Comparison of ENCODE assay signal across 23 mouse cellular contexts in the genomic region with DNA sequence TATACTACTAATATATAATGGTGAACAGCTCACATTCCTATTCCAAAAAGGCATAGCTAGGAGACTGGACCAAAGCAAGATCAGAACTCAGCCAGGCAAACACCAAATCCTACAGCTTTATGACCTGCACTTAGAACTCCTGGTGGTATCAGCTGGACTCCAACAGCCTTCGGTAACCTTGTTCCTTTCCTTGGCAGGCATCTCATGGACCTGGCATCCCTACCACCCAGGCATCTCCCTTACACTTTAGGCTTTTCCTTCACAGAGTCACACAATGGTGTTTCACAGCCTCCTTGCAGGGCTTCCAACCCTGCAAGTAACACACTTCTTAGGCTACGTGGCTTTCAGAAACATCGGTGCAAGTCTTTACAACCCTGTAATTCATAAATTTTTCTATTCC.
DNase-seq lines count a peak whose midpoint lies in the region; ATAC-seq and TF ChIP-seq lines count a peak whose summit lies in the region.
"Had no signal": no experiment of that assay in that cellular context is flagged by ENCODE, and none has a peak within 500 bp of the region (broad histone marks: within the 10 kb centered on the region; RNA-seq: fewer than 3 reads in every experiment).

No protein-coding gene starts in this region.

- peak; percentile 48 for DNase-seq in gastrocnemius, adult 2 months
- no peak for DNase-seq in gastrocnemius, postnatal 4 days (ENCODE audit: low spot score in 2 of 2)
- DNase-seq in kidney, adult 2 months = no peak
- no peak for DNase-seq in kidney, postnatal 14 days
- no peak for DNase-seq in limb, embryonic 14.5 days (ENCODE audit: low spot score)
- no peak for DNase-seq in limb, embryonic 10.5 days (ENCODE audit: low spot score)
- no peak for DNase-seq in lung, postnatal 10 days
- DNase-seq: adrenal gland, adult 8-10 months; adrenal gland, postnatal 25 days; cerebellum, adult 11 months; cerebellum, adult 2 months; cerebellum, adult 9-11 months; cerebellum, postnatal 25 days; forebrain, postnatal 0 days; gastrocnemius, postnatal 25 days; heart, postnatal 14 days had no signal

- 0 out of 2 replicates have a peak overlapping the region, but pooled peaks have one; percentile 1 for H3K27ac ChIP-seq in gastrocnemius, adult 2 months
- 0 out of 2 replicates have a peak overlapping the region, but pooled peaks have one; percentile 69 for H3K27ac ChIP-seq in kidney, adult 2 months (ENCODE audit: insufficient read depth, low read depth, low read length)
- peak overlapping the region; percentile 13; the same call in 1 of the 2 replicates for H3K27ac ChIP-seq in limb, embryonic 14.5 days (replicated peaks; ENCODE audit: low read depth, low read length)
- H3K27ac ChIP-seq in limb, embryonic 10.5 days = no peak overlapping the region
- H3K27ac ChIP-seq: embryonic facial prominence, embryonic 12.5 days; embryonic facial prominence, embryonic 15.5 days; heart, embryonic 13.5 days; hindbrain, embryonic 12.5 days; hindbrain, embryonic 15.5 days had no signal

- ATAC-seq in limb, embryonic 14.5 days (ENCODE audit: low FRiP score, low read depth) = no peak
- ATAC-seq: activated CD4-positive, CD25-positive, alpha-beta regulatory T cell, adult 4 months; forebrain, embryonic 14.5 days; forebrain, postnatal 0 days had no signal

- H3K27me3 ChIP-seq in kidney, adult 2 months (replicated peaks; ENCODE audit: control insufficient read depth, insufficient read depth, low read length) = no peaks in the 10 kb centered on the region
- H3K27me3 ChIP-seq in limb, embryonic 14.5 days (ENCODE audit: control insufficient read depth, insufficient read depth, low read length) = no peaks in the 10 kb centered on the region
- H3K27me3 ChIP-seq in limb, embryonic 10.5 days (ENCODE audit: low read depth, poor library complexity, severe bottlenecking) = no peaks in the 10 kb centered on the region
- H3K27me3 ChIP-seq: embryonic facial prominence, embryonic 12.5 days; embryonic facial prominence, embryonic 15.5 days; heart, embryonic 13.5 days; hindbrain, embryonic 12.5 days; hindbrain, embryonic 15.5 days had no signal

- 72% methylated on average over 3 of the region's 3 CpGs for WGBS in kidney, adult 2 months
- WGBS in limb, embryonic 14.5 days = 61% methylated on average over 3 of the region's 3 CpGs
- WGBS in limb, embryonic 10.5 days = 88% methylated on average over 3 of the region's 3 CpGs

- H3K4me3 ChIP-seq in gastrocnemius, adult 2 months = no peak overlapping the region
- H3K4me3 ChIP-seq in kidney, adult 2 months (ENCODE audit: insufficient read depth, low read depth, low read length) = no peak overlapping the region
- H3K4me3 ChIP-seq in limb, embryonic 14.5 days (replicated peaks; ENCODE audit: low read length) = no peak overlapping the region
- no peak overlapping the region for H3K4me3 ChIP-seq in limb, embryonic 10.5 days
- H3K4me3 ChIP-seq: embryonic facial prominence, embryonic 12.5 days; embryonic facial prominence, embryonic 15.5 days; heart, embryonic 13.5 days; hindbrain, embryonic 12.5 days; hindbrain, embryonic 15.5 days had no signal

- H3K4me1 ChIP-seq in kidney, adult 2 months (ENCODE audit: control insufficient read depth, insufficient read depth, low read length) = peaks cover 20% of the 10 kb centered on the region
- H3K4me1 ChIP-seq in limb, embryonic 14.5 days (ENCODE audit: control insufficient read depth, insufficient read depth, low read length) = peaks cover 10% of the 10 kb centered on the region
- peaks cover 6% of the 10 kb centered on the region; the same call in 1 of the 2 replicates for H3K4me1 ChIP-seq in limb, embryonic 10.5 days
- H3K4me1 ChIP-seq: hindbrain, embryonic 12.5 days; hindbrain, embryonic 15.5 days had no signal

- no peaks in the 10 kb centered on the region for H3K9me3 ChIP-seq in limb, embryonic 14.5 days (ENCODE audit: control insufficient read depth, low read length)
- no peaks in the 10 kb centered on the region for H3K9me3 ChIP-seq in limb, embryonic 10.5 days (replicated peaks)
- H3K9me3 ChIP-seq: embryonic facial prominence, embryonic 12.5 days; embryonic facial prominence, embryonic 15.5 days; heart, embryonic 13.5 days; hindbrain, embryonic 12.5 days; hindbrain, embryonic 15.5 days had no signal

- intact Hi-C loops in gastrocnemius, adult 2 months (cut with DNase I) = no loop called here

- H3K36me3 ChIP-seq in kidney, adult 2 months (ENCODE audit: control insufficient read depth, insufficient read depth, low read length) = peaks cover 2% of the 10 kb centered on the region; the same call in 1 of the 2 replicates
- H3K36me3 ChIP-seq in limb, embryonic 14.5 days (ENCODE audit: control insufficient read depth, insufficient read depth, low read length) = 0 out of 2 replicates have a peak, but pooled peaks cover 8% of the 10 kb centered on the region
- peaks cover 2% of the 10 kb centered on the region; the same call in 1 of the 2 replicates for H3K36me3 ChIP-seq in limb, embryonic 10.5 days
- H3K36me3 ChIP-seq: embryonic facial prominence, embryonic 12.5 days; embryonic facial prominence, embryonic 15.5 days; hindbrain, embryonic 15.5 days had no signal

- TF ChIP-seq POLR2A in kidney, adult 2 months (IDR thresholded peaks at IDR 0.05; ENCODE audit: low read depth, low read length) = no peak
- no peak for TF ChIP-seq POLR2A in limb, embryonic 14.5 days (IDR thresholded peaks at IDR 0.05; ENCODE audit: borderline replicate concordance, extremely low read depth, insufficient read depth, insufficient read length)

- no peak overlapping the region for H3K4me2 ChIP-seq in limb, embryonic 14.5 days (replicated peaks; ENCODE audit: low read depth, low read length, severe bottlenecking)
- H3K4me2 ChIP-seq: embryonic facial prominence, embryonic 12.5 days; embryonic facial prominence, embryonic 15.5 days; heart, embryonic 13.5 days; hindbrain, embryonic 12.5 days; hindbrain, embryonic 15.5 days had no signal

- no peak for TF ChIP-seq CTCF in gastrocnemius, adult 2 months (IDR thresholded peaks at IDR 0.05)
- no peak for TF ChIP-seq CTCF in kidney, adult 2 months (conservative IDR thresholded peaks at IDR 0.05; ENCODE audit: insufficient read depth, insufficient read length, low read depth, low read length)

- H3K9ac ChIP-seq in limb, embryonic 14.5 days (ENCODE audit: low read depth, low read length, severe bottlenecking) = no peak overlapping the region
- H3K9ac ChIP-seq: embryonic facial prominence, embryonic 12.5 days; embryonic facial prominence, embryonic 15.5 days; forebrain, postnatal 0 days; heart, embryonic 13.5 days; hindbrain, embryonic 12.5 days; hindbrain, embryonic 15.5 days had no signal
